Mouse (Mus musculus) kidney, postnatal 14 days (tissue): ENCODE data around the gene Adm2.
A peak's percentile ranks its signal among the peaks of the same experiment; 100 is the strongest.

Experiments
- DNase-seq: peaks from one replicate; pipeline ENCODE4 v3.0.0; 2022; ENCODE audit warnings: mixed read lengths

Gene Adm2

DNA sequence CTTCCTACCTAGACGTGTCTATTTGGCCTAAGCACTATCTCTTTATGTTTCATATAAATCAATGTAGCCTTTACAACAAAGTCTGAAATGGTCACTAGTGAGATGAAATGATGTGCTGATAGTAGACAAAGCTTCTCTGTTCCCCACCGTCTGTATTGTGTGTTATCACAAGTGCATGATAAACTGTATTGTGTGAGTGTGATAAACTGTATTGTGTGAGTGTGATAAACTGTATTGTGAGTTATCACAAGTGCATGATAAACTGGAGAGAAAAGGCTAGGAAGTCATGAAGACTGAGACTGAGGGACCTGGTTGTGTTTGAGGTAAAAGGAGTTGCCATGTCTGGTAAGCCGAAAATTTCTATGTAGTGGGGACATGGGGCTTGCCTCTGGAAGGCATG is 36.3 kb downstream of the Adm2 start:
- no peak for DNase-seq

GRCm38 (mm10) chr15:89363051-89363450 is 40.5 kb downstream of the Adm2 start:
- DNase-seq = no peak

GRCm38 (mm10) chr15:89365141-89365551 is 42.6 kb downstream of the Adm2 start:
- DNase-seq = no peak

GRCm38 (mm10) chr15:89372068-89372467 is 49.5 kb downstream of the Adm2 start:
- DNase-seq = no peak

DNA sequence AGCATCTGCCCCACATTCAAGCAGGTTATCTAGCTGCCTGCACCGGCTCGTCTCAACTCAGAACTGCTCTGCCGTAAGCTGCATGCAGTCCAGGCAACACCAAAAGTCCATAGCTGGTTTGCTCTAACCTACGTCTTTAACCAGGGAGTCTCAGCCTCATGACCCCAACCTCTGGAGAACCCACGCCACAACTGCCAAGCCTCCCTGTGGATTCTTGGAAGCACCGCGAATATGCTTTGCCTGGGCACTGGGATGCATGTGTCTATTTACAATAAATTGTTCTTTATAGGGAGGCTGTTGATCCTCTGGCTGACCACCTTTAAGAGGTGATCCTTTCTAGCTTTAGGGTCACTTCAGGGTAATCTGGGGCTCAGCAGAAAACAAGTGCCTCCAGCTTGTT is 50.0 kb downstream of the Adm2 start:
- DNase-seq = no peak

GRCm38 (mm10) chr15:89373027-89373761 is 50.7 kb downstream of the Adm2 start:
- DNase-seq = peak; percentile 91

GRCm38 (mm10) chr15:89373762-89374248 is 51.3 kb downstream of the Adm2 start, which contains the start of gene Sco2:
Gene Sco2 (minus strand): TSS chr15:89373846.
- DNase-seq = peak; percentile 93
